Mouse (Mus musculus) cerebellum, adult 2 months (tissue): ENCODE results near the gene Extl2.

Experiments
- CTCF ChIP-seq: fragments of 200-500 bp; IDR thresholded peaks from 2 replicates; pipeline ENCODE4 v1.5.1; 2011; ENCODE audit warnings: low read depth, mild to moderate bottlenecking, control low read depth, low read length, moderate library complexity, borderline replicate concordance; ENCODE audit not compliant: insufficient read depth
- POLR2A ChIP-seq: fragments of 200-500 bp; IDR thresholded peaks from 2 replicates; pipeline ENCODE4 v1.6.1; 2011; ENCODE audit warnings: low read length, control low read depth, borderline replicate concordance; ENCODE audit not compliant: insufficient read depth

GRCm38 (mm10) chr3:116033218-116033870, 26.1 kb downstream of the Extl2 start:
- no peak for TF ChIP-seq CTCF
- no peak for TF ChIP-seq POLR2A
